Mouse (Mus musculus) left cerebral cortex, adult 11 months (tissue): ENCODE measurements at regions not wholly inside any gene's neighbourhood (a gene's known extent, or its start where the extent isn't known, plus 50 kb on each side); places are given as distances from the start of the nearest gene placed in this dataset.

Source experiments
- DNase-seq: peaks from one replicate; pipeline ENCODE4 v3.0.0; 2022; ENCODE audit warnings: low spot score

DNA sequence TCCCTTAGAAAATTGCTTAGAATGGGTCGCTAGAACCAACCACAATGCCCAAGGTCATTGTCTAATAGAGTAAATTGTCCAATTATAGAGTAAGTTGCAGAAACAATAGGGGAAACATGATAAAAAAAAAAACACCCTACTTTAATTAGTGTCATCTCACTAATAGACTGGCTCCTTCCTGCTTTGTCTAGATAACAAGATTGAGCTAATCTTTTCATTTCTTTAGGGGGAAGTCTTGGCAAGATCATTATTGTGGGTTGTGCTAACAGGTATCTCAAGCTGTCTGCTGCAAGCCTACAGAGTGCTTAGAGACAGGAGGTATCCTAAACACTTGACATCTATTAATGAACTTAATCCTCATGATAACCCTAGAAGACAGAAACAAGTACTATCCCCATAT, 615.9 kb downstream of the Gbe1 start:
- DNase-seq, result no peak

DNA sequence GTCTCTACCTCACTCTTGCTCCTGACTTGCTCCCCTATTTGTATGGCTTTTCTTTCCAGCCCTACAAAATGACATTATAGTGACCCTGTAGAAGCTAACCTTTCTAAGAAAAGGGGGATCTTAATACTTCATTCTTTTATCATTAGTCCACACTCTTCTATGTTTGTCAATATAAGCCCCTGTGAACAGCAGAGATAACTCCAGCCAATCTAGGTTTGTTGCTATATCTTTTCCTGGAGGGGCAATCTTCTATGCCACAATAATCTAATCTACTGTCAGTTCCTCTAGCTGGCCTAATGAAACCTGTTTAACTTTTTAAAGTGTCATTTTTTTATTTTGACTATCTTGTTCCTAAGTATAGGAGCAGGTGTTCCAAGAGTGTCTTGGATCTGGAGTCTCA, 622.2 kb downstream of the Gbe1 start:
- no peak for DNase-seq

DNA sequence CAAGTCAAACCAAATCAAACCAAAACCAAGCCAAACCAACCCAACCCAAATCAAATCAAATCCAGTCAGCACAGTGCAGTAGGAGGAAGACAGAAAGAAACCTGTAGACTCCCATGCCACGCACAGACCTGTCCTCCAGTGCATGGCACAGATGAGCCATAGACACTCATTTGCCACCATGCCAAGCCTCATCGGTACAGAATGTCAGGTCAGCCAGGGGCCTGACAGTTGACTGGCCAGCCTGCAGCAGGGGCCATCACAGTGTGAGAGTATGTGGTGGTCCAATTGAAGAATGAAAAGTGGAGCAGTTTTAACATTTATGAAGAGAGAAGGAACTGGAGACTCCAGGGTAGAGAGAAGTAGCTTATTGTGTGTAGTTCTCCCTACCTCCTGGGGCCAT, 639.2 kb downstream of the Gbe1 start:
- DNase-seq, result no peak
